Mouse (Mus musculus) layer of hippocampus, adult 2 months (tissue): ENCODE data around the gene Rab11fip4. TPM values are rescaled to one million over a fixed set of nuclear protein-coding genes. Genes with fewer than 3 reads are reported as not detected.

Experiments used
- DNase-seq, 2 experiments: peaks; one replicate each; pipeline ENCODE4 v3.0.0; 2022; ENCODE audit warnings: low spot score in 2 of 2
- H3K27ac ChIP-seq: fragments of 200-600 bp; 2 replicates; pipeline ENCODE4 v1.8.1; 2022
- H3K4me3 ChIP-seq: fragments of 200-600 bp; 2 replicates; pipeline ENCODE4 v1.8.1; 2022; ENCODE audit warnings: mild to moderate bottlenecking
- CTCF ChIP-seq: fragments of 200-600 bp; conservative IDR thresholded peaks from 2 replicates; pipeline ENCODE4 v1.8.1; 2022; ENCODE audit warnings: antibody characterized with exemption, mild to moderate bottlenecking, moderate library complexity
- long read RNA-seq, 2 experiments: library from polyadenylated mRNA; stranded (forward); transcript quantifications; one replicate each; pipeline ENCODE4 v2.0.0; 2021; ENCODE audit warnings: borderline mapping rate in 2 of 2
- total RNA-seq, 2 experiments: library from RNA; stranded (reverse); gene quantifications; 2 replicates each; pipeline ENCODE4 v1.2.3; 2021

Gene Rab11fip4
- total RNA-seq = 100 to 1,000 TPM; 163 to 168 TPM
- long read RNA-seq, experiment 1, full-length matches to known transcripts = 18 of 63 reads
- long read RNA-seq, experiment 1, partial matches to known transcripts = 37 of 63 reads
- long read RNA-seq, experiment 1, other reads (novel, unspliced or antisense) = 8 of 63 reads
- long read RNA-seq, experiment 2, full-length matches to known transcripts = 50 of 122 reads
- long read RNA-seq, experiment 2, partial matches to known transcripts = 49 of 122 reads
- long read RNA-seq, experiment 2, other reads (novel, unspliced or antisense) = 23 of 122 reads

- TF ChIP-seq CTCF = no peak
- Histone ChIP-seq H3K27ac (peak within 1 kb of the TSS; percentile 94), H3K4me3 (peak within 1 kb of the TSS; percentile 79)
- DNase-seq = peak in 1 of 2 experiments; percentile 55
These were observed at the start of gene Rab11fip4 for GRCm38 (mm10) chr11:79590664-79591590. Gene Rab11fip4, plus strand, starts transcription at chr11:79591212.

- TF ChIP-seq CTCF = no peak
- no peak overlapping the region for H3K27ac ChIP-seq
- H3K4me3 ChIP-seq = no peak overlapping the region
- no peak for DNase-seq
These were observed 38.4 kb upstream of the Rab11fip4 start for GRCm38 (mm10) chr11:79552622-79553021.

DNA sequence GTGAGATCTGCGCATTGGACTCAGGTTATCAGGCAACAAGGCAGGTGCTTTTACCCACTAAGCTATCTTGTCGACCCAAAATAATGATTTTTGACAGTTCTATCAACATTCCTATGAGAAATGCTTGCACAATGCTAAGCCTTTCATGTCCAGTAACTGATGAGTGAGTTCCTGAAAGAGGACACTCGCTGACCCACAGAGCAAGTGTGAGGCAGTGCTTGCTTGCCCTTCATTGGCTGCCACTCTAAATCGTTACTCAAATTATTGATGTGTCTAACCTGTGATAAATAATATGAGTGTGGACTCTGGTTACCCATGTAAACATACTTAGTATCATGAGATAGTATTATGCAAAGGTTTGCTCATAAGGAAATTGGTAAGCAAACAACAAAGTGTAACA, 30.5 kb upstream of the Rab11fip4 start:
- Histone ChIP-seq H3K27ac (no peak overlapping the region), H3K4me3 (no peak overlapping the region)
- TF ChIP-seq CTCF = no peak
- DNase-seq = no peak

DNA sequence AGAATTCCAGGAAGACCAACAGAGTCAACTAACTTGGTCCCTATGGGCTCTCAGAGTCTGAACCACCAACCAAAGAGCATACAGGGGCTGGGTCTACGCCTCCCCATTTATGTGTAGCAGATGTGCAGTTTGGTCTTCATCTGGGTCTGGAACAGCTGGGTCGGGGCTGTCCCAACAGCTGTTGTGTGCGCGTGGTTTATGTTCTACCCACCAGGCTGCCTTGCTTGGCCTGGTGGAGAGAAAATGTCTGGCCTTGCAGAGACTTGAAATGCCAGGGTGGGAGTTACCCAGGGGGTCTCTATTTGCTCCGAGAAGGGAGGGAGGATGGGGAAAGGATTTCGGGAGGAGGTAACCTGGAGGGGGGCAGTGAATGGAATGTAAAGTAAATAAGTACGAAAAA, 27.5 kb upstream of the Rab11fip4 start:
- no peak for TF ChIP-seq CTCF
- Histone ChIP-seq H3K27ac (no peak overlapping the region), H3K4me3 (no peak overlapping the region)
- DNase-seq = no peak

DNA sequence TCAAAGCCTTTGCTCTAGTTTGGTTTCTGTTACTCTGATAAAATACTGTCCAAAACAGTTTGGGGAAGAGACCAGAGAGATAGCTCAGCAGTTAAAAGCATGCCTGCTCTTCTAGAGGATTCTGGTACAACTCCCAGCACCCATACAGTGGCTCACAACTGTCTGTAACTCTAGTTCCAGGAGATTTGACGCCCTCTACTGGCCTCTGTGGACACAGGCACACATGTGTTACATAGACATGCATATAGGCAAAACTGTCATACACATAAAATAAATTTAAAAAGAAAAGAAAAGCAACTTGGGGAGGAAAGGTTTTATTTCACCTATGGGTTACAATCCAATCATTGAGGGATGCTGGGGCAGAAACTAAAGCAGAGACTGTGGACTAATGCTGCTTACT, 24.1 kb upstream of the Rab11fip4 start:
- TF ChIP-seq CTCF = peak; percentile 33
- DNase-seq = no peak
- Histone ChIP-seq H3K4me3 (no peak overlapping the region), H3K27ac (no peak overlapping the region)

- H3K4me3 ChIP-seq = no peak overlapping the region
- no peak for TF ChIP-seq CTCF
- no peak for DNase-seq
- no peak overlapping the region for H3K27ac ChIP-seq
These were observed 22.7 kb upstream of the Rab11fip4 start for GRCm38 (mm10) chr11:79568197-79568911.

GRCm38 (mm10) chr11:79570319-79570718, 20.7 kb upstream of the Rab11fip4 start:
- Histone ChIP-seq H3K4me3 (no peak overlapping the region), H3K27ac (no peak overlapping the region)
- DNase-seq = no peak
- no peak for TF ChIP-seq CTCF

DNA sequence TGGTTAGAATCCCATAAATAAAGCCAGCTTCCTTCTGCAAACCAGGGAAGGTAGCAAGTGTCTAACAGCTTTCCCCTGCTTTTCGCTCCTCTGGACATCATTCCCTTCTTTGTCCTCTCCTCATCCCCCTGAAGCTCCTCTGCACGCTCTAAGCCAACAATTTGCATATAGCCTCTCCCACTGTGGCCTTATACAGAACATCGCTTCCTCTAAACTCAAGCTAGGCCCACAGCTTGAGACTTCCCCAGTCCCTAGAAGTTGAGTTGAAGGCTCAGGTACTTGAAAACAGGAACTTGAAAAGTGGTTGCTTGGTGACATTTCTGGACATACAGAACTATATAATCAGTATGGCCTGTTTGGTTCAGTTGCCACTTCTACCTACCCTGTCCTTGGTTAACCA, 17.2 kb upstream of the Rab11fip4 start:
- DNase-seq = no peak
- no peak overlapping the region for H3K4me3 ChIP-seq
- H3K27ac ChIP-seq = no peak overlapping the region
- no peak for TF ChIP-seq CTCF

GRCm38 (mm10) chr11:79575383-79576073, 15.5 kb upstream of the Rab11fip4 start:
- Histone ChIP-seq H3K4me3 (no peak overlapping the region), H3K27ac (0 out of 2 replicates have a peak overlapping the region, but pooled peaks have one; percentile 10)
- DNase-seq = no peak
- no peak for TF ChIP-seq CTCF

DNA sequence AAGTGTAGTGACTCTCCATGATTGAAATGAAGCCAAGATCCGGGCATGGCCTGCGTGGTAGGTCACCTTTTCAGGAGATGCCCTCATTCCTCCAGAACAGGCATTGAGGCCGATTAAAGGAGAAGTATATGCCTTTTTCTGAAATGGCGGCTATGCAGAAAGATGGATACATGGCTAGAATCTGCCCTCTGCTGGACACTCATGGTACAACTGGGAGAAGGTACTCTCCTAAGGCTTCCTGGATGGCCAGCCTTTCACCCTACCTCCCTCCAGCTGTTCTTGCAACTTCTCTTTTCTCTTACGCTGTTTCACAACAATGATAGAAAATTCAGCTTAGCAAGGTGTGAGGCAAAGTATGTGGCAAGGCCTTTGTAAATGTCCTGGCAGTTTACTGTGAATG, 13.3 kb upstream of the Rab11fip4 start:
- peak; percentile 93 for TF ChIP-seq CTCF
- H3K4me3 ChIP-seq = no peak overlapping the region
- H3K27ac ChIP-seq = peak overlapping the region; percentile 65

DNA sequence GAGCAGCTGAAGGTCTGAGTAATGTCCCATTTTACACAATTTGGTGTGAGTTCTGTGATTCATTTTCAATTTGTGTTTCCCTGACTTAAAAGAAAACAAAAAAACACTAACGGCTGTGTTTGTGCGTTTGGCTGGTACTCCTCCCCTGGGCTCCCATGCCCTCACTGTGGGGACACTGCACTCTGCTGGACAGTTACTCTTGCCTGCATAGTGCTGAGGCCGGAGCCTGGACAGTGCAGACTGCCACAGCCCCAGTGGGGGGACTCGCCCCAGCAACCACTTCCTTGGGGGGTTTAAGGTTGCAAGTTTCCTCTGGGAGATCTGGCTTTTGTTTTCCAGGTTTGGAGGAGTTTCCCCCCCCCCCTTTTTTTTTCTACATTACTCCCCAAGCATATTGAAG, 10.4 kb upstream of the Rab11fip4 start:
- no peak overlapping the region for H3K27ac ChIP-seq
- DNase-seq = no peak
- no peak overlapping the region for H3K4me3 ChIP-seq
- TF ChIP-seq CTCF = peak; percentile 58

More for the DNA sequence above, 13.3 kb upstream of the Rab11fip4 start:
- DNase-seq = peak; percentile 76 to 87

DNA sequence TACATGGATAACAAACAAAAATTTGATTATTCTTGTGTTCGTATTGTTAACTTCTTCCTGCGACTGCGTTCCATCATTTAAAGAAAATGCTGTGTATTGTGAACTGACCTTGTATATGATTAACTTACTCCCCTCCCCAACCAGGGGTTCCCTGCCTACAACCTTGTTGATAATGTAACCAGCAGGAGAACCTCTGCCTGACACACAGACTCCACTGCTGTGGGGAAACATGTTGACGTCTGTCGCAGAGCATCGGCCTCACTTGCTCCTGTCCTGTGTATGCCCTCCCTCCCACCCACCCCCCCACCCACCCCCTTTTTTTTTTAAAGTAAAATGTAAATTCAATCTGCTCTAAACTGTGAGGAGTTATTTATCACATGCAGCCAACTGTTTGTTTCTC, 9.8 kb upstream of the Rab11fip4 start:
- TF ChIP-seq CTCF = no peak
- H3K4me3 ChIP-seq = no peak overlapping the region
- no peak overlapping the region for H3K27ac ChIP-seq
- no peak for DNase-seq
